20 mouse cellular contexts compared by ENCODE assay signal in the genomic region with DNA sequence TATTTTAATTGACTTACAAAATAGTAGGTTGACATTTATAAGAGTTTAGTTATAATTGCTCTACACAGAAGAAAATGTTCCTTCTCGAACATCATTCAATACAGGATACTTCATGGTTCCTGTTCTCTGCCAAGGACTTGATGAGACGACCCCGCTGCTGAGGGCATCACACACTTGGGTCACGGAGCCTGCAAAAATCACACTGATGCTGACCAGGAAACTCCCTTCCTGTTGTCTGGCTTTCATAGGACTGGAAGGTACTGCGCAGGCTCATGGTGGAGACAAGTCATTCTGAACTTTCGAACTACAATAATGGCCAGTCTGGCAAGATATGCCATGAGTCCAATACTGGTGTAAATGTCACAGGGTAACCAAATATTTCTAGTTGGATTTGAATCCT.
DNase-seq lines count a peak whose midpoint lies in the region; TF ChIP-seq lines count a peak whose summit lies in the region.
"Had no signal": no experiment of that assay in that cellular context is flagged by ENCODE, and none has a peak within 500 bp of the region (broad histone marks: within the 10 kb centered on the region; RNA-seq: fewer than 3 reads in every experiment).

No protein-coding gene starts in this region.

- no peaks in the 10 kb centered on the region for H3K9me3 ChIP-seq in CH12.LX (replicated peaks; ENCODE audit: low read length)
- H3K9me3 ChIP-seq: embryonic facial prominence, embryonic 10.5 days; embryonic facial prominence, embryonic 12.5 days; forebrain, embryonic 13.5 days; forebrain, embryonic 15.5 days had no signal

- no peak for TF ChIP-seq POLR2A in kidney, adult 2 months (IDR thresholded peaks at IDR 0.05; ENCODE audit: low read depth, low read length)
- TF ChIP-seq POLR2A in CH12.LX (IDR thresholded peaks at IDR 0.05; ENCODE audit: low read depth, low read length) = no peak

- no peak overlapping the region for H3K4me3 ChIP-seq in kidney, adult 2 months (ENCODE audit: insufficient read depth, low read depth, low read length)
- H3K4me3 ChIP-seq in CH12.LX (replicated peaks in 1 of 3; ENCODE audit: low read depth in 2 of 3, low read length in 2 of 3, poor library complexity in 1 of 3) = no peak overlapping the region
- H3K4me3 ChIP-seq: embryonic facial prominence, embryonic 10.5 days; embryonic facial prominence, embryonic 12.5 days; forebrain, embryonic 13.5 days; forebrain, embryonic 15.5 days had no signal

- DNase-seq in heart, adult 11 months = peak; percentile 92
- no peak for DNase-seq in heart, postnatal 36 days
- DNase-seq in kidney, adult 2 months = peak; percentile 9
- DNase-seq in kidney, adult 11 months = no peak
- peak; percentile 3 for DNase-seq in kidney, postnatal 14 days
- DNase-seq in kidney, adult 18-20 months = no peak
- DNase-seq in CH12.LX (ENCODE audit: extremely low read depth) = no peak
- DNase-seq: adrenal gland, adult 2 months; adrenal gland, postnatal 10 days; adrenal gland, postnatal 25 days; B cell, adult 2 months; cerebellum, adult 11 months; cerebellum, adult 18-20 months; cerebellum, adult 8-10 months; cerebellum, postnatal 10 days; cerebellum, postnatal 25 days had no signal

- no peaks in the 10 kb centered on the region for H3K27me3 ChIP-seq in kidney, adult 2 months (replicated peaks; ENCODE audit: control insufficient read depth, insufficient read depth, low read length)
- H3K27me3 ChIP-seq in CH12.LX (replicated peaks) = peaks cover 2% of the 10 kb centered on the region
- H3K27me3 ChIP-seq: embryonic facial prominence, embryonic 12.5 days; forebrain, embryonic 13.5 days; forebrain, embryonic 15.5 days had no signal

- in situ Hi-C loops in CH12.LX (cut with MboI; ENCODE audit: low pct_ligation_motif_present, low pct_unique_long_range_greater_than_20kb, low sequenced_read_pairs) = no loop called here

- intact Hi-C loops in heart, postnatal 36 days (cut with DNase I) = no loop called here

- no peak for TF ChIP-seq RAD21 in CH12.LX (IDR thresholded peaks at IDR 0.05; ENCODE audit: low read depth, low read length)

- H3K36me3 ChIP-seq in kidney, adult 2 months (ENCODE audit: control insufficient read depth, insufficient read depth, low read length) = no peaks in the 10 kb centered on the region
- H3K36me3 ChIP-seq in CH12.LX (replicated peaks in 1 of 2; ENCODE audit: control insufficient read depth in 1 of 2, insufficient read depth in 1 of 2, low read length in 1 of 2) = no peaks in the 10 kb centered on the region
- H3K36me3 ChIP-seq: embryonic facial prominence, embryonic 10.5 days; embryonic facial prominence, embryonic 12.5 days; forebrain, embryonic 15.5 days had no signal

- no peaks in the 10 kb centered on the region for H3K79me2 ChIP-seq in CH12.LX (replicated peaks; ENCODE audit: control insufficient read depth, extremely low read depth, insufficient read depth, poor library complexity, severe bottlenecking)

- no peak for TF ChIP-seq EP300 in CH12.LX (IDR thresholded peaks at IDR 0.05; ENCODE audit: low read length)

- H3K9ac ChIP-seq in CH12.LX (ENCODE audit: insufficient read depth, low read depth) = no peak overlapping the region
- H3K9ac ChIP-seq: embryonic facial prominence, embryonic 12.5 days; forebrain, embryonic 13.5 days; forebrain, embryonic 15.5 days had no signal

- dilution Hi-C loops in CH12.LX (cut with MboI; ENCODE audit: extremely low pct_ligation_motif_present, extremely low pct_unique_long_range_greater_than_20kb, low sequenced_read_pairs) = no loop called here

- no peaks in the 10 kb centered on the region for H3K4me1 ChIP-seq in kidney, adult 2 months (ENCODE audit: control insufficient read depth, insufficient read depth, low read length)
- peaks cover 0 to 4% of the 10 kb centered on the region in 2 experiments; a peak in 2 of 4 replicates for H3K4me1 ChIP-seq in CH12.LX (ENCODE audit: control insufficient read depth in 1 of 2, insufficient read depth in 2 of 2)
- H3K4me1 ChIP-seq: embryonic facial prominence, embryonic 10.5 days; embryonic facial prominence, embryonic 12.5 days; forebrain, embryonic 13.5 days; forebrain, embryonic 15.5 days had no signal

- no peak overlapping the region for H3K27ac ChIP-seq in kidney, adult 2 months (ENCODE audit: insufficient read depth, low read depth, low read length)
- H3K27ac ChIP-seq in CH12.LX (ENCODE audit: insufficient read depth, low read depth) = no peak overlapping the region
- H3K27ac ChIP-seq: embryonic facial prominence, embryonic 10.5 days; embryonic facial prominence, embryonic 12.5 days; forebrain, embryonic 13.5 days; forebrain, embryonic 15.5 days had no signal

- H3K4me2 ChIP-seq in CH12.LX (ENCODE audit: insufficient read depth, low read depth, poor library complexity, severe bottlenecking) = no peak overlapping the region
- H3K4me2 ChIP-seq: embryonic facial prominence, embryonic 12.5 days; forebrain, embryonic 13.5 days; forebrain, embryonic 15.5 days had no signal

- WGBS in kidney, adult 2 months = 83% methylated on average over 6 of the region's 6 CpGs

- TF ChIP-seq CTCF in kidney, adult 2 months (conservative IDR thresholded peaks at IDR 0.05; ENCODE audit: insufficient read depth, insufficient read length, low read depth, low read length) = no peak
- TF ChIP-seq CTCF in CH12.LX (conservative IDR thresholded peaks at IDR 0.05 in 1 of 2, IDR thresholded peaks at IDR 0.05 in 1 of 2; ENCODE audit: low read depth in 2 of 2, low read length in 2 of 2) = no peak

TF ChIP-seq in CH12.LX, 34 proteins besides CTCF, POLR2A, EP300 and RAD21:
- no peak for TF ChIP-seq TCF12 (IDR thresholded peaks at IDR 0.05; ENCODE audit: low read depth, low read length)
- 0 out of 2 replicates have a peak, but pooled peaks have one; percentile 14 for TF ChIP-seq NRF1 (IDR thresholded peaks at IDR 0.05; ENCODE audit: low read depth, low read length)

Comparison
In these comparisons a context has a peak if more than half of its experiments do, and no peak if none do; other contexts are left out.
1. DNase-seq: peak in heart, adult 11 months (single experiment), kidney, adult 2 months (single experiment) and kidney, postnatal 14 days (single experiment); none in heart, postnatal 36 days (0 of 2), kidney, adult 11 months (single experiment), kidney, adult 18-20 months (single experiment) and CH12.LX (single experiment).